Mouse (Mus musculus) liver, embryonic 11.5 days (tissue): ENCODE measurements around the gene Gbp6. TPM values are rescaled to one million over a fixed set of nuclear protein-coding genes. Genes with fewer than 3 reads are reported as not detected.
"Not testable (repeated sequence)": the region's sequence is repeated elsewhere in the genome, so short reads cannot be mapped to it uniquely, and the experiment has no call there.

Experiments used
- ATAC-seq: fragments of 200-750 bp; cut with Nextera tagmentation; replicated peaks from 2 replicates; pipeline ENCODE4 v1.8.0; 2017; ENCODE audit warnings: moderate number of reproducible peaks, mild to moderate bottlenecking, moderate TSS enrichment, moderate library complexity; ENCODE audit not compliant: low FRiP score
- DNase-seq: peaks from one replicate; pipeline ENCODE4 v3.0.0-alpha.2; 2017; ENCODE audit warnings: low spot score
- H3K27ac ChIP-seq: fragments of 300-500 bp; sonication (generic); 2 replicates; pipeline ENCODE4 v1.5.1; 2014; ENCODE audit warnings: mild to moderate bottlenecking, low read depth, low read length, control low read depth
- H3K27me3 ChIP-seq: fragments of 300-500 bp; sonication (generic); replicated peaks from 2 replicates; pipeline ENCODE4 v1.6.1; 2014; ENCODE audit warnings: low read length, mixed read lengths; ENCODE audit not compliant: control insufficient read depth, insufficient read depth
- H3K36me3 ChIP-seq: fragments of 300-500 bp; sonication (generic); 2 replicates; pipeline ENCODE4 v1.6.1; 2014; ENCODE audit warnings: mild to moderate bottlenecking, low read length, moderate library complexity, mixed read lengths; ENCODE audit not compliant: control insufficient read depth, insufficient read depth
- H3K4me1 ChIP-seq: fragments of 300-500 bp; sonication (generic); replicated peaks from 2 replicates; pipeline ENCODE4 v1.6.1; 2014; ENCODE audit warnings: low read length, mixed read lengths; ENCODE audit not compliant: control insufficient read depth, insufficient read depth
- H3K4me2 ChIP-seq: fragments of 300-500 bp; sonication (generic); 2 replicates; pipeline ENCODE4 v1.6.1; 2014; ENCODE audit warnings: mild to moderate bottlenecking, control low read depth, moderate library complexity
- H3K4me3 ChIP-seq: fragments of 300-500 bp; sonication (generic); 2 replicates; pipeline ENCODE4 v1.5.1; 2014; ENCODE audit warnings: low read depth, low read length, control low read depth
- H3K9ac ChIP-seq: fragments of 300-500 bp; sonication (generic); 2 replicates; pipeline ENCODE4 v1.6.1; 2014; ENCODE audit warnings: low read depth, low read length, control low read depth
- H3K9me3 ChIP-seq: fragments of 300-500 bp; sonication (generic); 2 replicates; pipeline ENCODE4 v1.6.1; 2016; ENCODE audit warnings: low read length, inconsistent platforms, mixed read lengths; ENCODE audit not compliant: control insufficient read depth
- WGBS: fragments of 180-500 bp; shearing (Covaris S2); extraction: QIAGEN DNeasy Blood & Tissue Kit; methylation state at CpG from one replicate; pipeline ENCODE4 v1.1.7; 2014; 5-methylcytosine and 5-hydroxymethylcytosine counted together
- polyA plus RNA-seq: library from polyadenylated mRNA; unstranded; fragments of >200 nt; fragmentation: Nextera tagmentation; extraction: Ambion mirVana; gene quantifications from 2 replicates; pipeline ENCODE4 v1.2.1, GENCODE M21; 2014

Gene Gbp6
- polyA plus RNA-seq, 1 experiment from 2014 or later, result 0.25 TPM

DNA sequence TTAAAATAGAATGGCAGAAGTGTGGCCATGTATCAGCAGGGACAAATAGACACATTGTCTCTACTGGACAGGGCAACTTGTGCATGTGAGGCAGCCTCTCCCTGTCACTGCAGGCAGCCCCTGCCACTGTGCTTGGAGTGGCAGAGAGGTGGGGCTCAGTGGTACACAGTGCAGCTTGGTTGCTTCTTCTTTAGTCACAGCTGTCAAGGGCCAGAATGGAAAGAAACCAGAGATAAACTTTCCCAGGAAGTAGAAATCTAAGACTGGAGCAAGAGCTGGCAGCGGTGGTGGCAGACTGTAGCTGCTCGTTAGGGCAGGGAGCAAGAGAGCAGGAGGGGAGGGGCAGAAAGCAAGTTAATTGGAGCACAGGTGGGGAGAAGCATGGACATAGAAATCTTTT lies 8.0 kb upstream of the Gbp6 start:
- Histone ChIP-seq H3K4me2 (no peak overlapping the region), H3K36me3 (no peaks in the 10 kb centered on the region), H3K27ac (no peak overlapping the region), H3K9me3 (no peaks in the 10 kb centered on the region), H3K27me3 (no peaks in the 10 kb centered on the region), H3K4me3 (no peak overlapping the region), H3K4me1 (no peaks in the 10 kb centered on the region), H3K9ac (no peak overlapping the region)
- DNase-seq (no peak), ATAC-seq (no peak)
- WGBS, result 51% methylated on average over 2 of the region's 2 CpGs

GRCm38 (mm10) chr5:105295746-105296145 lies 2.2 kb upstream of the Gbp6 start:
- ATAC-seq, result no peak
- Histone ChIP-seq H3K4me1 (no peaks in the 10 kb centered on the region), H3K9ac (no peak overlapping the region), H3K27ac (no peak overlapping the region), H3K9me3 (no peaks in the 10 kb centered on the region), H3K4me3 (no peak overlapping the region), H3K27me3 (no peaks in the 10 kb centered on the region), H3K4me2 (no peak overlapping the region), H3K36me3 (no peaks in the 10 kb centered on the region)
- no peak for DNase-seq
- 81% methylated on average over 3 of the region's 3 CpGs for WGBS

DNA sequence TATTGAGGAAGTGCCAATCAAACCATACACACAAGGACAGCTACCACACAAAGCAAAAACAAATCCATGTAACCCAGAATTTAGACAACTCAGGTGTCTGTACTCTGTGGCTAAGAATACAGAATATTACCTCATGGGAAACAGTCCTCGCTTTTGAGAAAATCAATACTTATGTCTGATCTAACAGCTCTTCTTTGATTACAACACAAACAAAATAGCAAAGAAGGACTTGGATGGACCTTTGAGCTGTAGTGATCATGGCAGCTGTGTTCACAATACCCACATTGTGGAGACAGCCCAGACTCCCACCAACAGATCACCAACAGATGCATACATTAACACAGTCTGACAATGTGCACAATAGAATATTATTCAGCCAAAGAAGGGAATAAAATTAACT lies 1.0 kb downstream of the Gbp6 start:
- Histone ChIP-seq H3K4me3 (no peak overlapping the region), H3K4me2 (no peak overlapping the region), H3K27me3 (no peaks in the 10 kb centered on the region), H3K9me3 (no peaks in the 10 kb centered on the region), H3K36me3 (no peaks in the 10 kb centered on the region), H3K27ac (no peak overlapping the region), H3K9ac (no peak overlapping the region), H3K4me1 (no peaks in the 10 kb centered on the region)
- WGBS, result 89% methylated on average over 1 of the region's 1 CpGs
- DNase-seq (no peak), ATAC-seq (no peak; the same call in 1 of the 2 replicates)

GRCm38 (mm10) chr5:105290921-105291320 lies 2.6 kb downstream of the Gbp6 start:
- not testable (repeated sequence) for DNase-seq, H3K4me3 ChIP-seq, ATAC-seq, H3K9me3 ChIP-seq, H3K27ac ChIP-seq, H3K27me3 ChIP-seq, H3K4me1 ChIP-seq, H3K36me3 ChIP-seq, H3K9ac ChIP-seq, H3K4me2 ChIP-seq
- WGBS, result 57% methylated on average over 3 of the region's 3 CpGs

DNA sequence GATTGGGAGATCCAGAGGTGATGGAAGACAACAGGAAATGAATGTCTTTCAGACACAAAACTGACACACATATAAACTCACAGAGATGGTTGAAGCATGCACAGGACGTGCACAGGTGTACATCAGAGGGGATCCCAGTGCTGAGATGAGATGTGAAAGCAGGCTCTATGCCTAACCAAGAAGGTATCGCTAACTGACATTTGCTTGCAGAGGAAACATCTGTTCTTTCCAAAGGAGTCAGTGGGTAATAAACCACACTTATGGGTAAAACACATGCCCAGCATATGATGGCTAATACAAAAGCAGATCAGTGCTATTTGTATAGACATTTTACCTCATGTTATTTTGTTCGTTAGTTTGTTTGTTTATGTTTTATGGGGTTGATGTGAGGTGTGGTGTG lies 32.8 kb downstream of the Gbp6 start:
- DNase-seq, H3K4me1 ChIP-seq, H3K4me3 ChIP-seq, H3K36me3 ChIP-seq, H3K9ac ChIP-seq, H3K27me3 ChIP-seq, H3K9me3 ChIP-seq, ATAC-seq, H3K27ac ChIP-seq, H3K4me2 ChIP-seq: not testable (repeated sequence)
- WGBS, result no CpG with 5 or more reads among the region's 3 CpGs

DNA sequence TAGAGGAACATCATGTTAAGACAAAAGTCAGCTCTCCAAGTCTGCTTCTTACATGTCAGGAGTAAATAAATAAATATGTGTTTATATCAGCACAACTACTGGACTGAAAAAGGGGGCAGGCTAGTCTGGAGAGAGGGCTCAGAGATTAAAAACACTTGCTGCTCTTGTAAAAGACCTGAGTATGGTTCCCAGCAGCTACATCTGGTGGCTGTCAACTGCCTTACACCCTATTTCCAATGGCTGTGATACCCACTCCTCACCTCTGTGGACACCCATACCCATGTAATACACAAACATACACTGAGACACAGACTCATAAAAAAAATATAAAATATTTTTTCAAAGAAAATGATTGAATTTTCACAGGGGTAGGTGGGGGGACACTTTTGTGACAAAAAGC lies 41.0 kb downstream of the Gbp6 start:
- H3K4me3 ChIP-seq, result no peak overlapping the region
- H3K27me3 ChIP-seq, result no peaks in the 10 kb centered on the region
- no peak overlapping the region for H3K9ac ChIP-seq
- no peaks in the 10 kb centered on the region for H3K9me3 ChIP-seq
- no peaks in the 10 kb centered on the region for H3K36me3 ChIP-seq
- DNase-seq (no peak), ATAC-seq (no peak)
- H3K4me2 ChIP-seq, result no peak overlapping the region
- no peaks in the 10 kb centered on the region for H3K4me1 ChIP-seq
- no peak overlapping the region for H3K27ac ChIP-seq

DNA sequence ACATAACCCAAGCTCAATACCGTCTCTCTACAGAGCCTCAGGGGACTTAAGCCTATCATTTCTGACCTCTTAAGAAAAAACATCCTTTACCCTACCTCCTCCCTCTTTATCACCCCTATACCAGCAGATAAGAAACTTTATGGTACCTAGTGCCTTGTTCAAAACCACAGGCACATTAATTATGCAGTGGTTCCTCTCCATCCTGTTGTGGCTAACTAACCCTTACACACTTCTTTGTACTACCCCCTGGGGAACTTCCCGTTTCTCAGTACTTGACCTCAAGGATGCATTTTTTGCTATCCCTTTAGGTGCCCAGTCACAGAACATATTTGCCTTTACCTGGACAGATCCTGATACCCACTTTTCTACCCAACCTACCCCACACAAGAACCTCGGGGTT lies 48.8 kb downstream of the Gbp6 start:
- H3K36me3 ChIP-seq, result not testable (repeated sequence)

DNA sequence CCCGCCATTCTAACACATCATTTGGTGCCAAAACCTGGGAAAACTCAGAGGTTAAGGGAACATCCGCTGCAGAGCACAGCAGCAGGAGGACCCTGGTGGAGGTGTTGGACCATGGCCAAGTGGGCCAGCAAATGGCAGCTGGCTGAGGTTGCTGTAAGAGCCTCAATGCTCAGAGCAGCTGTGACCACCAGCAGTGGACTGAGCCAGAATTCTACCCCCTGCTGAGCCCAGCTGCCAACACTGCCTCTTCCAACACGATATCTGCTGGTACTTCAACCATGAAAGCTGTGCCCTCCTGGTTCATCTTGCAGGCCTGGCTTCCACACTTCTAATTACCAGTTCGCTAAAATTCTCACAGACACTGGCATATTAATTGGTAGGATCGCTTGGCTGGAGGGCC lies 52.5 kb downstream of the Gbp6 start:
- ATAC-seq, H3K4me2 ChIP-seq, H3K9ac ChIP-seq, H3K27me3 ChIP-seq, H3K9me3 ChIP-seq, H3K4me1 ChIP-seq, DNase-seq, H3K4me3 ChIP-seq, H3K36me3 ChIP-seq, H3K27ac ChIP-seq: not testable (repeated sequence)
- 81% methylated on average over 5 of the region's 5 CpGs for WGBS

More for the DNA sequence above, 48.8 kb downstream of the Gbp6 start:
- 58% methylated on average over 3 of the region's 3 CpGs for WGBS
- not testable (repeated sequence) for H3K4me2 ChIP-seq, DNase-seq, H3K27ac ChIP-seq, H3K9me3 ChIP-seq, H3K9ac ChIP-seq, H3K27me3 ChIP-seq, ATAC-seq, H3K4me1 ChIP-seq, H3K4me3 ChIP-seq

DNA sequence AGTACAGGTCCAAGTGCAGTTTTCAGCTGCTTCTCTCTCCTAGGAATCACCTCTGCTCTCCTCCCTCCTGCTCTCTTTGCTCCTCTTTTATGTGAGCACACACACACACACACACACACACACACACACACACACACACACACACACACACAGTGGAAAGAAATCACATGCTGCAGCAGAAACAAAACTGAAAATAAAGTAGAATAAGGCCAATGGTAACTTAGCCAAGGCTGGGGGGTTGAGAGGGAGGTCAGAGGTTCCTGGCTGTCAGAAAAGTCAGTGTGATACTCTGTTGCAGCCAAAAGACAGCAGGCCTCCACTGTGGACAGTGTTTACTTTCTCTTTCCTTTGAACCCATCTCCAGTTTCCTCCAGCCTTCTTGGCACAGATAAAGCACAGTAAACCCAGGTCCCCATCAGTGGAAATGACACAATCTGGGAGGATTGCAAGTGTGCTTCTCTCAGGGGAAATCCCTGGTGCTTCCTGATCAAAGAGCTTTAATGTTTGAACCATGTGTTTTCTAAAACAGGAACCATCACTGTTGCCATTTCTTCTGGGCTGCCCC lies 53.9 kb downstream of the Gbp6 start, which contains the start of gene Gbp10:
TSS of gene Gbp10 (minus strand) at position 51 of the 565 bp plus-strand sequence.
- not testable (repeated sequence) for H3K4me3 ChIP-seq, H3K36me3 ChIP-seq, H3K27me3 ChIP-seq, DNase-seq, H3K4me1 ChIP-seq, H3K27ac ChIP-seq, H3K4me2 ChIP-seq, H3K9ac ChIP-seq, H3K9me3 ChIP-seq
- peak; percentile 69; the same call in 1 of the 2 replicates for ATAC-seq
